Mouse (Mus musculus) embryo, embryonic 11.5 days (tissue): ENCODE measurements at regions not wholly inside any gene's neighbourhood (a gene's known extent, or its start where the extent isn't known, plus 50 kb on each side); places are given as distances from the start of the nearest gene placed in this dataset.

Experiments
- DNase-seq: peaks from one replicate; pipeline ENCODE4 v3.0.0-alpha.2; 2012; ENCODE audit warnings: low read depth, low spot score

DNA sequence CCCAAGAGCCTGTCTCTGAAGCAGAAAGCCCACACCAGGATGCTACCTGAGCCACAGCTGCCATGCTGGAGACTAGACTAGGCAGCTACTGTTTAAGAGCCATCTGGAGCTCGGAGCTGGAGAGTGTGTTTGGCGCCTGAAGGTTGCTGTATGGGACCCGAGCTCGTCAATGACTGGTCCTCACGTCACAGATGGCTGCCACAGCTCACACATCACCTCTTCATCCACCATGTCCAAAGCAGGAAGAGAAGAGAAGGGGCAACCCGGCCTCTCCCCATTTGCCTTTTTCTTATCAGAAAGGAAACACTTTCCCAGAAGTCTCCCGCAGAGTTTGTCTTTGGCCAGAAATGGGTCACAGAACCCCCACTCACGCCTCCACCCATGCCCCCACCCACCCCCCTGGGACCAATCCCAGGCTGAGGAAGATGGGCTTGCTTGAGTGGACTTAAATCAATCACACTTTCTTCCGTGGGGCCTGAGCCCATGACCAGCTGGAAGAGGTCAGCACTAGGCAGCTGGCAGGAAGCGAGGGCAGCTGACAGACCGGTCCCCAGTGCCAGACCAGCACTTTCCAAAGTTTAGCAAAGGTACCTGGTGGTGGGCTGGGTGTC, 53.5 kb upstream of the Ptpn1 start:
- no peak for DNase-seq

DNA sequence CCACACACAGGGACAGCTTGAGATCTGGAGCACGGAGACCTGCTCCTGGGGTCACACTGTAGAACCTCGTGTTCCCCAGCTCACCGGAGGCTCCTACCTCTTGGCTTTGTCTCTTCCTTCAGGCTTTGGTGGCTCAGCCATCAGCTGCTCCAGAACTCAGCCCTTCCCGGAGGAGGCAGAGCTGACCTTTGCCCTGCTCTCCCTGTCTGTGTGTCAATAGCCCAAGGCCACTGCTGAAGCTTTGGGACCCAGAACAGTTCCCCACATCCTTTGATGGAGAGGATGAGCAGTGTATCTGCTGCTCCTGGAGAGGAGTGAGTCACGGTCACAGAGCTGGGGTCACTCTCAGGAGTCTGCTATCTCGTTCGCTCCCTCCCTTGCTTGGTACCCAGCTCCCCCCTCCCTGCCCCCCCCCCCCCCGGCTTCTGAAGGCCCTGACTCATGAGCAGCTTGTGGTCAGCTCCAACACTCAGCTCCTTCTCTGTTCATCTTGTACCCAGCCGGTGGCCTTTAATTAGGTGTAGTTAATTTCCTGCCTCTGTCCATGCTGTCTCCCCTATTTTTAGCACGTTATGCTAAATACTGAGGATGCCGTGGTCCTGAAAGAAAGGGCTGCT, 54.5 kb upstream of the Ptpn1 start:
- no peak for DNase-seq

DNA sequence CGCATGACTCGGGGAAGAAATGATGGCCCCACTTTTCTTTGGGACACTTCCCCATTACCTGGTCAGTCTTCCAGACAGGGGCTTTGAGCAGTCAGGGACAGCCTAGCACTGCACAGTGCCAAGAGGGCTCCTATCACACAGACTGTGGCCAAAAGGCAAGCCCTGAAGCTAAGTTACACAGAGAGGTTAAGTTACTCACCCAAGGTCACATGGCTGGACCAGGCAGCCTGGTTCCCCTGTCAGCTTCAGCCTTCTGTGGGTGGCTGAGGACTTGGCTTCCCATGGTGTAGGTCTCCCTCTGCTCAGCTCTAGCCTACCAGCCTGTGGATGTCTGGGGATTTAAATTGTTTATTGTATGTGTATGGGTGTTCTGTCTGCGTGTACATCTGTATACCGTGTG, 59.4 kb upstream of the Ptpn1 start:
- DNase-seq: no peak

DNA sequence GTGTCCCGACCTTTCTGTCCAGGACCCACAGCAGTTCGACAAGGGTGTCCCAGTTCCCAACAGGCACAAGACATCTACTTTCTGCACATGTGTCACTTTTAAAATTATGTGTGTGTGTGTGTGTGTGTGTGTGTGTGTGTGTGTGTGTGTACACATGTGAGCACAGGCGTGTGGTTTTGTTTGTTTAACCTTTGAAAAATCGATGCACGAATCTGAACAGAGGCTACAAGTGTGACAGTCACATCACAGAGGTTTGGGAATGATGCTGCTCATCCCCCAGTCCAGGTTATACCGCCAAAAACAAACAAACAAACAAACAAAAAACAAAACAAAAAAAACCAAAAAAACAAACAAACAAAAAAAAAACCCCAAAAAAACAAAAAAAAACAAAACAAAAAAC, 61.7 kb upstream of the Ptpn1 start:
- DNase-seq: no peak

DNA sequence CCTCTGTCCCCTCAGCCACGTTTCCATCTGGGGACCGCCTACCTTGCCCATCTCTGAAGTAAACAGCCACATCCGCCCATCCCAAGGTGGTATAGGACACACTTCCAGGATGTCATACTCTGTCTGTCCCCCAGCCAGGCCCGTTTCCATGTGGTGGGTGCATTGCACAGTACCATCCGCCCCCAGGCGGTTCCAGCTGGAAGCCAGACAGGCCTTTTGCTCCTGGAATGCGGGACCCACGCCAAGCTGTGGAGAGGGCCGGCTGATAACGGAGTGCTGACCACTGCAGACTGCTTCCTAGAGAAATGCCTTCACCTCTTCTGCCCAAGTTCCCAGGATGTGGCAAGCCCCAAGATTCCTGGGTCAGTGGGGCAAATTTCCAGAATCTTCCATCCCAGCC, 65.1 kb upstream of the Ptpn1 start:
- DNase-seq: no peak

DNA sequence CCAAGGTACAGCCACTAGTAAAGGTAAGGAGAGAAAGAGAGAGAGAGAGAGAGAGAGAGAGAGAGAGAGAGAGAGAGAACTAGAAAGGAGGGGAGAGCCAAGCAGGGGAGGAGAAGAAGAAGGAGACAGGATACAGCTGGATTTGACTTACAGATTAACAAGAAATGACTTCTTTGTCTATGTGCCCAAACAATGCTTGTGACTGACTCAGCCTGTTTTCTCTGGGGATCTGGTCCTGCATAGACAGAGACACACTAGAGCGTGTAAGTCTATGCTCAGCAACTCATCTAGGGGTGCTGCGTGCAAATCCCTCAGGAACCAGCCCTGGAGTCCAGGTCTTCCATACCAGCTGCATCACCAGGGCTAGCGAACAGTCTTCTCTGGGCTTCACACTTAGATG, 66.3 kb upstream of the Ptpn1 start:
- DNase-seq: no peak

DNA sequence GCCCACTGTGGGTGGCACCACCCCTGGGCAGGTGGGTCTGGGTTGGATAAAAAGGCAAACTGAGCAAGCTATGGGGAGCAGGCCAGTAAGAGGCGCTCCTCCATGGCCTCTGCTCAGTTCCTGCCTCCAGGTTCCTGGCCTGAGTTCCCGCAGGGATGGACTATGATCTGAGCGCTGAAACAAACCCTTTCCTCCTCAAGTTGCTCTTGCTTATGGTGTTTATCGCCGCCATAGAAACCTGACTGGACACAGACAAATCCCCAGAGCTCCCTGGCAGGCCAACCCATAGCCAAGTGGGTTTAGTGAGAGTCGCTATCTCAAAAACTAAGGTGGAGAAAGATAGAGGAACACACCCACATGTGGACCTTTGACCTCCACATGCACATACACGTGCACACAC, 67.2 kb upstream of the Ptpn1 start:
- no peak for DNase-seq

DNA sequence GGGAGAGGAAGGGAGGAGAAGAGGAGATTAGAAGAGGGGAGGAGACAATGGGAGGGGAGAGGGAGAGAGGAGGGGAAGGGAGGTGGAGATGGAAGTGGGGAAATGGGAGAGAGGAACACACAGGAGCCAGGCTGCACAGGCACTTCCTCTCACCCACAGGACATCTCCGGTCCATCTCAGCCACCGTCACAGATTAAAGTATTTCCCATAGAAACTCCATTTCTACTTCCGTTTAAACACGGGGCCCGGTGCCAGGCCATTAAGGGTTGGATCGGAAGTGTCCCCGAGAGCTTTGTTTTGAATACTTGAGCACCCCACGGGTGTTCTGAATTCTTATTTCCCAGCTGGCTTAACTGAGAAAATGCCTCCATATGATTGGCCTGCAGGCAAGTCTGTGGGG, 67.6 kb upstream of the Ptpn1 start:
- DNase-seq: no peak

DNA sequence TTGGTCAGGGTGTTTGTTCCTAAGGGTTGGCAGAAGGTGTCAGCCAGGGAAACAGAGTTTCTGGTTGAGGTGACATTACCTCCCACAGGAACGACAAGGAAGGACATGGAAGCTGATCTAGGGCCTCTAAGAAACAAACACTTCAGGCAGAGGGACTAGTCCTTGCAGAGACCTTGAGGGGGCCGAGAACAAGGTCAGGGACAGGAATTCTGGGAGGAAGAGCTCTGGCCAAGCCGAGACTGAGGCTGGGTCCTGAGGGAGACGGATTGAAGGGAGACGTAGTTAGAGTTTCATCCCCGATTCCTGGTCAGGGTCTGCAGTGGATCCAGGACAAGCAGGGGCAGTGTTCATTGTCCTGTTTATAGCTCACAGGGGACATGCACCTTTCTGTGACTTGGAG, 68.2 kb upstream of the Ptpn1 start:
- DNase-seq: no peak

DNA sequence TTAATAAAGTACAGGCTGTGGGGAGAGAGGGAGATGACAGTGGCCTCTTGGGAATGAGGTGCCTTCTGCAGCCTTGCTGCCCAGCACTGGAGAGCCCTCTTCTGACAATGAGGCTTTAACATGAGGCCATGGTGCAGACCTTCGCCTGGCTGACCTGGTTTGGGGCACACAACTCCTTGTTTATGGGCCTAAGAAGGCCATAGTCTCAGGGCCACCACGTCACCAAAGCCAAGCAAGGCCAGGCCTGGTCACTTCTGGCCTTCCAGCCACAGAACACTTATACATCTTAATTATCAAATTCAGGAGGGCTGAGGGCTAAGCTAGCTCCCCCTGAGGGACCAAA, 70.7 kb upstream of the Ptpn1 start:
- DNase-seq: no peak

DNA sequence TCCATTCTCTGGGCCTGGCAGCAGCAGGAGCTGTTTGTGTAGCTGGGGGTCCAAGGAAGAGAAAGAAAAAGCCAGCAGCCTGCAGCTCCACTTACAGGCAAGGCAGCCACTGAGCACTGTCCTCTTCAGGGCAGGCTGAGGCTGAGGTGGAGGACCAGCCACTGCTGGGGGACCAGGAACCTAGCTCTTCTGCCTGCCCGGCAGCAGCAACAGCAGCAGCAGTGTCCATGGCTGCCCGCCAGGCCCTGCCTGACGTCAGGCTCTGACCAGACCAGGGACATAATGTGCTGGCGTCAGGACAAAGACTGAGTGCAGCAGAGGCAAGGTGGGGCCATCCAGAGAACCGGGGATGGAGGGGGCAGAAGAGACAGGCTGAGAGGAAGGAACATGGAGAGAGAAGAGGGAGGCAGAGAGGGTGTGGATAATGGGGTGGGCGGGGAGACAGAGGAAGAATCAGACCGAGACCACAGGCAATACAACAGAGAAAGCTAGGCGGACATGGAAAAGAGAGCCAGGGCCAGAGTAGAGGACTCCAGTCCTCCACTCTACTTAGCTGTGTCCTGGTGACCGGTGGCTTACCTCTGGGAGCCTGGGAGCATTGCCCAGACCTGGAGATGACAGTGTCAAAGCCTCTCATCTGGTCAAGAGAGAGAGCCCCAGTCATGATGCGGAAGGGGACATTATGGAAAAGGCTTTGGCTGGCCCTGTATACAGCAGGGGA, 71.2 kb upstream of the Ptpn1 start:
- no peak for DNase-seq

DNA sequence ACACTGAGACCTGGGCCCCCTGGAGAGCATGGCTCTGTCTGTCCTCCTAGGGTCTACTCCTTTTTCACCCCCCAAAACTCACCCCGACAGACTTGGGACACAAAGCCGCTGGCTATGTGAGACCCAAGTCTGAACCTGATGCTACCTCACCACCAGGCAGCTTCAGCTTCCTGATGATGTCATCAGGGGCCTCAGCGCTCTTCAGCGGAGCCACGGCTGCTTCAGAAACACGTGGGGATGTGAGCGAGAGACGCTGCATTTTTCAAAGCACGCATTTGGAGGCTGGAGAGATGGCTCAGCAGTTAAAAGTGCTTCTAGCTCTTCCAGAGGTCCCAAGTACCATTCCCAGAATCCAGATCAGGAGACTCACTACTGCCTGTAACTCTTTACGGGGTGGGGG, 72.3 kb upstream of the Ptpn1 start:
- DNase-seq: no peak

DNA sequence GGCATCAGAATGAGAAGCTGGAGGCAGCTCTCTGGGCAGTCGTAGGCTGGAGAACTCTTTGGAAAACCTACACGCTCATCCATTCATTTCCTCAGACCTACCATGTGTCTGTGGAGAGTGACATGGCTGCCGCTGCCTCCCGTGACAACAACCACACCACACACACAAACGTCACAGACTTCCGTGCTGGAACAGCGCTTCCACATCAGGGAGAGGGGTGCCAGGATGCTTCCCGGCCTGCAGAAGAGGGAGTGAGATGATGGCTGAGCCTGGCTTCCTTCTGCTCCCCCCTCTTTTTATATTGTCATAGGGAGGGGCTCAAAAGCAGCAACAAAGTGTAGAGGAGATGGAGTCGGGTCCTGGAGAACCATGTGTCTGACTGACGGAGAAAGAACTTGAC, 73.5 kb upstream of the Ptpn1 start:
- no peak for DNase-seq

DNA sequence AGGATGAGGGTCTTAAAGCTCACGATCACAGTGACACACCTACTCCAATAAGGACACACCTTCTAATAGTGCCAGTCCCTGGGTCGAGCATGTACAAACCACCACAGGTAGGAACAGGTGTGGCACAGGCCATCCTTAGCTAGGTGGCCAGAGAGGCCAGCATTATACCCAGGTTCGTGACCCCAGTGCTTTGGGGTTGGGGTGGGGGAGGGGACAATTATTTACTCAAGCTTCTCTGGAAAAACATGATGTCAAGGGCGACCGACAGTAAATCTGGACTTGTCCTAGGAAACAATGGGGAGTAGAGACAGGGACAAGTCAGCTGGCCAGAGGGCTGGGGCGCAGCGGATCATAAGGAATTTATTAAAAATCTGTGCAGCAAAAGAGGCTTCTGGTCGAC, 73.9 kb upstream of the Ptpn1 start:
- DNase-seq: no peak

DNA sequence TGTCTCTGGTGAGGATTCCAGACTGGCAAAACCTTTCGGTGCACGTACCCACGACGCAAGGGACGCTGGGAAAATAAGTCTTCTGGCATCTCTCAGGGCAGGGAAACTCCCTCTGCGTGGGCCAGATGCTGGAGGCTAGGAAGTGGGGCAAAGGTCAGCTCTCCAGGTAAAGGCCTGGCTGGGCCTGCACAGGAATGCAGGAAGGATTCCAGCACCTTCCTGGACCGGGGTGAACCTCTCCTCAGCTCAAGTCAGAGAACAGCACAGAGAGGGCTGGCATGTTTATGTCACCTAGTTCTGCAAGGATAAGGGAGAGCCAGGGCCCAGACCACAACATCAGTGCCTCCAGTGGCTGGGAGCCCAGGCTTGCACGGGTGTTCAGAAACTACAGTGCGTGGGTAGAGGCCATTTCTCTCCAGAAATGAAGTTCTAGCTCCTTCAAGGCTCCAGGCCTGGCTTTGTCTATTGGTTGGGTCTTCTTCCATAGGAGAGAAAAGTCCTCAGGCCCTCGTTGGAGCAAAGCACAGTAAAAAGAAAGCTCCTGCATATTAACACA, 74.9 kb upstream of the Ptpn1 start:
- no peak for DNase-seq

DNA sequence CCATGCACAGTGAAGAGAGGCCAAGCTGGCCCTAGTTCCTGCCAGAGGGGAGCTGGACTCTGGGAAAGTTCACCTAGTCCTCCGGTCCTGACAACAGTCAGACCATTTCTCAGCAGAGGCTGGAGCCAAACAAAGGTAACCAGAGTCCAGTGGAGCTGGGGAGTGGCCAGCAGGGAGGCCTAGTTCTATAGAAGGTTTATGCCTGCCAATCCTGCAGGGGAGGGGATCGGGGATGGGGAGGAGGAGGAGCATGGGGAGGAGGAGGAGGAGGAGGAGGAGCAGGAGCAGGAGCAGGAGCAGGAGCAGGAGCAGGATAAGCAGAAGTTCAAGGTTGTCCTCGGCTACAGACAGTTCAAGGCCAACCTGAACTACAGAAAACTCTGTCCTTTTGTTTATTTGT, 75.8 kb upstream of the Ptpn1 start:
- no peak for DNase-seq

DNA sequence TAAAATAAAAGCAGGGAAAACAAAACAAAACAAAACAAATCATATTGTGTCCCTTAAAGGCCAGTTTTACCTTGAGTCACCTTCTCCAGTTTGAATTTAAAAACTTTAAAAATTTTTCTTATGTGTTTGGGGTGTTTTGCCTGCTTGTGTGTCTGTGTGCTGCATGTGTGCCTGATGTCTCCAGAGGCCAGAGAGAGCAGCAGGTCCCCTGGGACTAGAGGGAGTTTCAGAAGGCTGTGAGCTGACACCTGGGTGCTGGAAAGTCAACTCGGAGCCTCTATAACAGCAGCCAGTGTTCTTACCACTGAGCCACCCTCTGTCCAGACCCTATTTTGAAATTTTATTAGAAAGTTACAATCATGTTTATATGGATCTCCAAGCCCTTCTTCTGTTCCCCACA, 77.8 kb upstream of the Ptpn1 start:
- no peak for DNase-seq

DNA sequence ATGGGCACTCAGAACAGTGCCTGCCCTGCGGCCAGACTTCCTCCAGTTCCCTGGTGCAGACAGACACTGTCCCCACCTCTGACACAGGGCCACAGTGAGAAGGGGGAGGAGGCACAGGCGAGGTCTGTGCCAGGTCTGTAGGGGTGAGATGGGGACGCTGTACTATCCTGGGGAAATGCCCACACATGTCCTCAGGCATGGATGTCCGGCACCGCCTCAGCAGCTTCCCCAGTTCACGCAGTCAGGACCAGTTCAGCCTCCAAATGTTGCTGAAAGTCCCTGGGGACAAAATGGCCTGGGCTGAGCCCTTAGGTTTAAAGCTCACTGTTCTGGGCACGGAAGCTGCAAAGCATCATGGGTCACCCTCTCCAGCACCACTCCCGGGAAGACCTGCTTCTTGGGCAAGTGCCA, 78.4 kb upstream of the Ptpn1 start:
- no peak for DNase-seq

DNA sequence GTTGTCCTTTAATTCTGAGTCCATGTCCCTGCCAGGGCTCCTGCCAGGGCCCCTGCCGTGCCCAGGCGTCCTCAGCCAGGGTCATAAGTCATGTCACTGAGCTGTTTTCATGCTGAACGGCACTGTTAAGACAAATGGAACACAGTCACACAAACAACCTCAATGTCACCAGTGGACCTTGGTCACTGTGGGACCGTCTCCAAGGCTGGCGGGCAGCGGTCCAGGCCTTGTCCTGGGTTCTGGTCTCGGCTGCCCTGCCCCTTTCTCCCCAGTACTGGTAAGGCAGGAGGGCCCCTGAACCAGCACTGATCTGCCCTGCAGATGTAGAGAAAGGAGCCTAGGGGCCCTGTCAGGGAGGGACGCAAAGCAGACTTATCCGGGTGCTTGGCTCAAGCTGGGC, 79.3 kb upstream of the Ptpn1 start:
- no peak for DNase-seq

DNA sequence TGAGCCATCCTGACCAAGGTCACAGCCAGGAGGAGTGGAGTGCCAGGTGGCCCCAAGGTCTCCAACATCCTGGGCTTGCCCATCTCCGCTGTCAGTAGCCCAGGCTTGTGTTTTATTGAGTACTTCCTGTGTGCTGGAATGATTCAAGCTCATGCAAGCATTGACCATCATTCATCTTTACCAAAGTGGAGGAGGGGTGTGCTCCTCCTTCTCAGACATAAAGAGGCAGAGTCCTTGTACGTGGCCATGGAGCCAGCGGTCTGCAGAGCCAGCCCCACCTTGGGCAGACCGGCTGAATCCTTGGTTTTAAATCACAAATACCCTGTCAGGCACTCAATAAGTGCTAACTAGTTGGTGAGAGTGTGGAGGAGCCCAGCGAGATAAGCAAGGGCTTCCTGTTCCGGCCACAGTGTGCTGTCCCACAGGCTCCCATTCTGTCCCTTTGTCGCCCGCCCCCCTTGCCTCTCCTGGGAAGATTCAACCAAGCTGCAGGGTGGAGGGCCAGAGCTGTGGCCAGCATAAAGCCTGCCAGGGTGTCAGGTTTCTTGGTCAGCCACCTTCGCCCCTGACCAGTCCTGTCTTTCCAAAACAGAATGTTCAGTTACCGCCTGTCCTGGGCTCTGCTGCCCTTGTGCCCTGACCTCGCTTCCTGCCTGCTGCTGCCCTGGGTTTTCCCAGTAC, 80.5 kb upstream of the Ptpn1 start:
- DNase-seq: no peak

DNA sequence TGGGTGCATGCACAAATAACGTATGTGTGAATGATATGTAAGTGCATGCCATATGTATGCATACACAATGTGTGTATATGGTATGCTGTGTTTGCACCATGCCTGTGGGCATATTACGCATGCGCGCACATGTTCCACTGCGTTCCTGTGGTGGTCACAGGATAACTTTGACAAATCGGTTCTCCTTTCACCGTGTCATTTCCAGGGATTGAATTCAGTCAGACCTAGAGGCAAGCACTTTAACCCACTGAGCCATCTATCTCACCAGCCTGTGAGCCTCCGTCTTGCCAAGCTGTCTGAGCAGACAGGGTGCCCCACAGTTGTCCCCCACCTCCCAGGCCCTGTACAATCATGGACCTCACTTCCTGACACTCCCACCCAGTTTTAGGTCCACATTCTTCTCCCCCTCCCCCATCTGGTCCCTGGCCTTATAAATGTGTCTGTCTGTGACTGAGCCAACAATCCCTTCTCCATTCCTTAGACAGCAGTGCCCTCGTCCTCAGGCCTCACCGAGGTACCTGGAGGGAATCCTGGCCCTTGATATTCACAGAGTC, 81.8 kb upstream of the Ptpn1 start:
- no peak for DNase-seq
